Mouse (Mus musculus) neural tube, postnatal 0 days (tissue): ENCODE results near the gene Prss30. TPM values are rescaled to one million over a fixed set of nuclear protein-coding genes. Genes with fewer than 3 reads are reported as not detected.

Experiments
- microRNA-seq: library from miRNA; unstranded; fragments of <30 nt; microRNA quantifications from one replicate; pipeline ENCODE4, GENCODE M21; 2016
- polyA plus RNA-seq: library from polyadenylated mRNA; unstranded; fragments of >200 nt; fragmentation: Nextera tagmentation; extraction: Ambion mirVana; gene quantifications from 2 replicates; pipeline ENCODE4 v1.2.1, GENCODE M21; 2015

Prss30 gene
- polyA plus RNA-seq: not detected in 2 replicates

GRCm38 (mm10) chr17:23980297-23980909 is at the start of gene Prss30:
Prss30 (minus strand) TSS chr17:23980566.

GRCm38 (mm10) chr17:23997901-23998300 is 17.5 kb upstream of the Prss30 start, which contains the start of gene Prss22:
Prss22 (minus strand) TSS chr17:23998100.

GRCm38 (mm10) chr17:23955174-23955573 is 25.2 kb downstream of the Prss30 start, which contains the start of gene Sbpl:
Sbpl (minus strand) TSS chr17:23955274.

GRCm38 (mm10) chr17:23941372-23941771 is 39.0 kb downstream of the Prss30 start, which contains the start of gene Sbp:
Sbp (plus strand) TSS chr17:23941672.

Small RNA genes lying within 50 kb of the gene (microRNA-seq; reads per million reads assigned to microRNA genes)
- gene Gm27700: not detected

Other genes starting within 250 kb of the Prss30 start
- 64.8 and 68.8 TPM in 2 replicates for gene Paqr4, start 239.7 kb downstream of the Prss30 start, polyA plus RNA-seq
- gene Kremen2, start 234.7 kb downstream of the Prss30 start, polyA plus RNA-seq: 1.2 and 1.6 TPM in 2 replicates
- gene Flywch1, start 209.0 kb downstream of the Prss30 start, polyA plus RNA-seq: 162 and 181 TPM in 2 replicates
- 111 and 120 TPM in 2 replicates for gene Flywch2, start 194.5 kb downstream of the Prss30 start, polyA plus RNA-seq
- gene Srrm2, start 190.0 kb downstream of the Prss30 start, polyA plus RNA-seq: 455 and 462 TPM in 2 replicates
- gene Elob, start 151.4 kb downstream of the Prss30 start, polyA plus RNA-seq: 1,482 and 1,529 TPM in 2 replicates
- not detected in 2 replicates for gene Prss33, start 144.5 kb downstream of the Prss30 start, polyA plus RNA-seq
- gene Prss32, start 136.7 kb downstream of the Prss30 start, polyA plus RNA-seq: 0.12 TPM in 1 of 2 replicates, not detected in the other
- 0.86 and 1.6 TPM in 2 replicates for gene Prss41, start 136.4 kb downstream of the Prss30 start, polyA plus RNA-seq
- not detected in 2 replicates for gene Prss21, start 112.5 kb downstream of the Prss30 start, polyA plus RNA-seq
- not detected in 2 replicates for gene Dcpp1, start 99.7 kb downstream of the Prss30 start, polyA plus RNA-seq
- gene Dcpp2, start 99.7 kb downstream of the Prss30 start, polyA plus RNA-seq: not detected in 2 replicates
- gene Dcpp3, start 63.1 kb downstream of the Prss30 start, polyA plus RNA-seq: not detected in 2 replicates
- gene Sbp, start 38.9 kb downstream of the Prss30 start, polyA plus RNA-seq: not detected in 2 replicates
- not detected in 2 replicates for gene Sbpl, start 25.3 kb downstream of the Prss30 start, polyA plus RNA-seq
- gene Prss22, start 17.5 kb upstream of the Prss30 start, polyA plus RNA-seq: not detected in 2 replicates
- gene Prss27, start 57.6 kb upstream of the Prss30 start, polyA plus RNA-seq: 0.15 TPM in 1 of 2 replicates, not detected in the other
- 89.6 and 92.0 TPM in 2 replicates for gene Kctd5, start 92.9 kb upstream of the Prss30 start, polyA plus RNA-seq
- 59.2 and 60.0 TPM in 2 replicates for gene Pdpk1, start 170.4 kb upstream of the Prss30 start, polyA plus RNA-seq
- gene Amdhd2, start 183.2 kb upstream of the Prss30 start, polyA plus RNA-seq: 39.4 and 44.0 TPM in 2 replicates
- gene Atp6v0c, start 189.1 kb upstream of the Prss30 start, polyA plus RNA-seq: 2,504 and 2,539 TPM in 2 replicates
- gene Tbc1d24, start 225.0 kb upstream of the Prss30 start, polyA plus RNA-seq: 20.0 and 23.7 TPM in 2 replicates
- 6.5 and 6.6 TPM in 2 replicates for gene Ntn3, start 229.0 kb upstream of the Prss30 start, polyA plus RNA-seq
- gene Tedc2, start 240.3 kb upstream of the Prss30 start, polyA plus RNA-seq: 9.1 and 9.7 TPM in 2 replicates